Mouse (Mus musculus) cortical plate, adult 2 months (tissue): Measurements from ENCODE around the gene Tmem150b.

Experiments used
- CTCF ChIP-seq: fragments of 200-500 bp; IDR thresholded peaks from 2 replicates; pipeline ENCODE4 v1.5.1; 2011; ENCODE audit warnings: mild to moderate bottlenecking, control low read depth, low read length; ENCODE audit not compliant: insufficient read depth; ENCODE audit errors: extremely low read depth
- POLR2A ChIP-seq: fragments of 200-500 bp; IDR thresholded peaks from 2 replicates; pipeline ENCODE4 v1.6.1; 2011; ENCODE audit warnings: mild to moderate bottlenecking, low read length, control low read depth; ENCODE audit not compliant: insufficient read depth; ENCODE audit errors: extremely low read depth

DNA sequence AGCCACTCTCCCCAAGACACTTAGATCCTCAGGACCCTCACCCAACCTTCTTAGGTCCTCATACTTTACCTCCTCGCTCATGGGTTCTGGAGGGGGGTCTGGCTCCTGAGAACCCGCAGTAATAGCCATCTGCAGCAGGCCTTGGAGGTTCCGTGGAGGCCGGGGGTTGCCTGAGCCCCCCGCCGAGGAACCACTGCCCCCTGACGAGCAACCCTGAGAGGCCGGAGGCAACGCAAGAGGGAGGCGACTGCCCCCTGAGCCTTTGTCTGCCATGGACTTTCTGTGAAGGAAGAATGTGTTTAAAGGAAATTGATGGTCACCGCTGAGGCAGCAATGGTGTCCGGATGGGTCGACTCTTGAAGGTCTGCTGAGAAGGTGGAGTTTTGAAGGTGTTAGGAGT is 40.8 kb downstream of the Tmem150b start:
- TF ChIP-seq POLR2A (no peak), CTCF (no peak)
